Mouse (Mus musculus) MEL (cell line): ENCODE measurements around the gene Kcnip1. TPM values are rescaled to one million over a fixed set of nuclear protein-coding genes. Genes with fewer than 3 reads are reported as not detected.

ENCODE experiments used
- DNase-seq: peaks from one replicate; pipeline ENCODE4 v3.0.0; 2011; ENCODE audit warnings: low read depth, low spot score
- H3K27ac ChIP-seq: 2 replicates; pipeline ENCODE4 v1.5.1; 2012; ENCODE audit warnings: low read depth, mild to moderate bottlenecking, control low read depth, low read length, moderate library complexity; ENCODE audit not compliant: control insufficient read depth
- H3K27me3 ChIP-seq, 2 experiments: fragments of 150-350 bp in 1 of 2; sonication (generic) in 1 of 2; 2 replicates each; pipeline ENCODE4 v1.6.1; 2012; ENCODE audit warnings: low read length in 2 of 2, mild to moderate bottlenecking in 2 of 2, improper control_type of control experiment in 1 of 2, moderate library complexity in 1 of 2; ENCODE audit not compliant: insufficient read depth in 2 of 2, control insufficient read depth in 1 of 2
- H3K36me3 ChIP-seq, 2 experiments: 2 replicates each; pipeline ENCODE4 v1.6.1; 2012 to 2014; ENCODE audit warnings: low read length in 2 of 2, improper control_type of control experiment in 1 of 2, inconsistent platforms in 1 of 2, mild to moderate bottlenecking in 1 of 2; ENCODE audit not compliant: insufficient read depth in 2 of 2, control insufficient read depth in 1 of 2
- H3K4me1 ChIP-seq, 2 experiments: fragments of 150-350 bp in 1 of 2; sonication (generic) in 1 of 2; 2 replicates each; pipeline ENCODE4 v1.6.1; 2012; ENCODE audit warnings: low read length in 2 of 2, improper control_type of control experiment in 1 of 2, mild to moderate bottlenecking in 1 of 2; ENCODE audit not compliant: insufficient read depth in 2 of 2, control insufficient read depth in 1 of 2
- H3K4me3 ChIP-seq, 2 experiments: fragments of 150-350 bp in 1 of 2; sonication (generic) in 1 of 2; 2 replicates each; pipeline ENCODE4 v1.5.1; 2012; ENCODE audit warnings: low read depth in 2 of 2, low read length in 2 of 2, mild to moderate bottlenecking in 2 of 2, moderate library complexity in 2 of 2, control low read depth in 1 of 2, improper control_type of control experiment in 1 of 2; ENCODE audit not compliant: control insufficient read depth in 1 of 2, insufficient read depth in 1 of 2
- H3K79me2 ChIP-seq: 2 replicates; pipeline ENCODE4 v1.6.1; 2012; ENCODE audit warnings: mild to moderate bottlenecking, low read length, moderate library complexity; ENCODE audit not compliant: control insufficient read depth, poor library complexity, insufficient read depth
- H3K9ac ChIP-seq: 2 replicates; pipeline ENCODE4 v1.6.1; 2012; ENCODE audit warnings: low read depth, mild to moderate bottlenecking, control low read depth, low read length, moderate library complexity; ENCODE audit not compliant: control insufficient read depth, poor library complexity, severe bottlenecking
- H3K9me3 ChIP-seq: fragments of 150-350 bp; sonication (generic); replicated peaks from 2 replicates; pipeline ENCODE4 v1.6.1; 2012; ENCODE audit warnings: mild to moderate bottlenecking, low read length, improper control_type of control experiment, moderate library complexity; ENCODE audit not compliant: insufficient read depth
- E2F4 ChIP-seq: IDR thresholded peaks from 2 replicates; pipeline ENCODE4 v1.6.1; 2011; ENCODE audit warnings: low read depth, low read length, improper control_type of control experiment, borderline replicate concordance
- EP300 ChIP-seq, 2 experiments: IDR thresholded peaks; 2 replicates each; pipeline ENCODE4 v1.6.1; 2011; ENCODE audit warnings: improper control_type of control experiment in 2 of 2, low read length in 2 of 2, low read depth in 1 of 2, mild to moderate bottlenecking in 1 of 2
- ETS1 ChIP-seq: IDR thresholded peaks from 2 replicates; pipeline ENCODE4 v1.6.1; 2012; ENCODE audit warnings: low read depth, mild to moderate bottlenecking, inconsistent platforms, low read length, improper control_type of control experiment, moderate library complexity
- GABPA ChIP-seq: IDR thresholded peaks from 2 replicates; pipeline ENCODE4 v1.6.1; 2012; ENCODE audit warnings: low read depth, mild to moderate bottlenecking, inconsistent platforms, low read length, improper control_type of control experiment, moderate library complexity
- GATA1 ChIP-seq: IDR thresholded peaks from 2 replicates; pipeline ENCODE4 v1.6.1; 2011; ENCODE audit warnings: low read depth, low read length, improper control_type of control experiment
- HCFC1 ChIP-seq: IDR thresholded peaks from 2 replicates; pipeline ENCODE4 v1.6.1; 2012; ENCODE audit warnings: low read depth, mild to moderate bottlenecking, inconsistent platforms, low read length, improper control_type of control experiment, moderate library complexity
- MAFK ChIP-seq: IDR thresholded peaks from 2 replicates; pipeline ENCODE4 v1.6.1; 2011; ENCODE audit warnings: low read depth, mild to moderate bottlenecking, low read length, improper control_type of control experiment, borderline replicate concordance
- MAX ChIP-seq: IDR thresholded peaks from 2 replicates; pipeline ENCODE4 v1.6.1; 2011; ENCODE audit warnings: low read length, improper control_type of control experiment
- MAZ ChIP-seq: IDR thresholded peaks from 2 replicates; pipeline ENCODE4 v1.6.1; 2012; ENCODE audit warnings: low read depth, mild to moderate bottlenecking, inconsistent platforms, low read length, improper control_type of control experiment
- MYC ChIP-seq: IDR thresholded peaks from 2 replicates; pipeline ENCODE4 v1.6.1; 2011; ENCODE audit warnings: low read depth, mild to moderate bottlenecking, low read length, improper control_type of control experiment, moderate library complexity
- POLR2AphosphoS2 ChIP-seq: IDR thresholded peaks from 2 replicates; pipeline ENCODE4 v1.6.1; 2011; ENCODE audit warnings: low read length, improper control_type of control experiment
- SIN3A ChIP-seq: IDR thresholded peaks from 2 replicates; pipeline ENCODE4 v1.6.1; 2012; ENCODE audit warnings: low read length, improper control_type of control experiment, inconsistent platforms
- TCF12 ChIP-seq: IDR thresholded peaks from 2 replicates; pipeline ENCODE4 v1.6.1; 2014; ENCODE audit warnings: low read depth, mild to moderate bottlenecking, inconsistent platforms, low read length, improper control_type of control experiment, moderate library complexity
- UBTF ChIP-seq: IDR thresholded peaks from 2 replicates; pipeline ENCODE4 v1.6.1; 2012; ENCODE audit warnings: low read depth, mild to moderate bottlenecking, inconsistent platforms, low read length, improper control_type of control experiment, moderate library complexity, borderline replicate concordance; ENCODE audit not compliant: insufficient read depth
- polyA plus RNA-seq, 2 experiments: library from polyadenylated mRNA; stranded (reverse) in 1 of 2; unstranded in 1 of 2; fragments of >175 nt in 1 of 2; fragments of >200 nt in 1 of 2; gene quantifications; 2 replicates each; pipeline versions ENCODE4 v1.2.1 to v1.2.4; 2012; ENCODE audit warnings: low replicate concordance in 2 of 2, low read depth in 1 of 2; ENCODE audit not compliant: insufficient read length in 2 of 2, insufficient read depth in 1 of 2, missing spikeins in 1 of 2
- total RNA-seq: library from RNA; depleted of rRNA; stranded (reverse); fragments of 300-350 nt; gene quantifications from 2 replicates; pipeline ENCODE4 v1.2.3, GENCODE M21; 2012

The Kcnip1 gene
- total and polyA plus RNA-seq, 3 experiments = 0.04 to 0.06 TPM; not detected in 1

DNA sequence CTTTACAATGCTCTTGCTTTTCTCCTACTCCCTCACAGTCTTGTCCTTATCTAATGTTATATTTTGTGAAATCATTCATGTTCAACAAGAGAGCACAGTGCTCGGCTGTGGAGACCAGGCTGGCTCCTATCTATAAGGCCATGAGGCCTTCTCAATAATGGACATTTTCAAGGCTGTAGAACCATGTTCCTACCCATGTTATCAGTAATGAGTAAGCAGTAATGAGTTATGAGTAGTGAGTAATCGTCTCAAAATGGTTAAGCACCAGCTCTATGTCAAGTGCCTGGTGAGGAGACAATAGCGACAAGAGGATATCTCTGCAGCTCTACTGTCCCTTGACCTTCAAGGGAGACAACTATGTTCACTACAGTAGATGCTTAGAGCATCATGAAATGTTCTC, 105.3 kb downstream of the Kcnip1 start:
- Histone ChIP-seq H3K79me2 (no peaks in the 10 kb centered on the region), H3K4me1 (peaks cover 25 to 31% of the 10 kb centered on the region in 2 experiments), H3K4me3 (no peak overlapping the region), H3K9ac (no peak overlapping the region), H3K36me3 (peaks cover 0 to 16% of the 10 kb centered on the region in 2 experiments; a peak in 2 of 4 replicates), H3K9me3 (no peaks in the 10 kb centered on the region), H3K27ac (peak overlapping the region; percentile 4; the same call in 1 of the 2 replicates), H3K27me3 (no peaks in the 10 kb centered on the region)
- peak; percentile 69 for DNase-seq
- 0 out of 2 replicates have a peak, but pooled peaks have one; percentile 25 for TF ChIP-seq MAZ
- TF ChIP-seq UBTF = no peak
- peak in 1 of 2 experiments; percentile 69 for TF ChIP-seq EP300 (IDR thresholded peaks at IDR 0.05; ENCODE audit: low read depth in 1 of 2, low read length in 2 of 2)
- no peak for TF ChIP-seq E2F4
- TF ChIP-seq MAX = peak; percentile 60; the same call in 1 of the 2 replicates
- TF ChIP-seq ETS1 = no peak
- TF ChIP-seq HCFC1 = 0 out of 2 replicates have a peak, but pooled peaks have one; percentile 20
- TF ChIP-seq MAFK = 0 out of 2 replicates have a peak, but pooled peaks have one; percentile 17
- peak; percentile 25; the same call in 1 of the 2 replicates for TF ChIP-seq SIN3A
- peak; percentile 36; the same call in 1 of the 2 replicates for TF ChIP-seq MYC
- TF ChIP-seq GATA1 = peak; percentile 53
- 0 out of 2 replicates have a peak, but pooled peaks have one; percentile 44 for TF ChIP-seq GABPA

DNA sequence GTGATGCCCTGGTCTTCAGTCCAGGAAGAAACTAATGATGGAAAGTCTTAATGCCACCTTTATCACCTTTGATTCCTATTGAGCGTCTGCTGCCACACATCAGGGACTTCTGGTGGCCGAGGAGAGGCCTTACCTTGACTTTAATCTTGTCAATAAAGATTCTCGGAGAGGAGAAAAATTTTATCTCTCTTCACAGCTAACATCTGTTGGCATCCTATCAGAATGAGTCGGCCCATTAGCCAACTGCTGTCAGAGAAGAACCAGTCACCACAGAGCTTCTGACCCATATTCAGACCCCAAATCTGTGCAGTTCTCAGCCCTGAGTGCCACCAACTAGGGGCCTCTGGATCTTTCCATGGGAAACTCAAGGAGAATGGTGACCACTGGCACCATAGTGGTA, 107.0 kb downstream of the Kcnip1 start:
- no peaks in the 10 kb centered on the region for H3K9me3 ChIP-seq
- no peak for DNase-seq
- no peaks in the 10 kb centered on the region for H3K27me3 ChIP-seq
- no peak overlapping the region for H3K9ac ChIP-seq
- no peaks in the 10 kb centered on the region for H3K79me2 ChIP-seq
- H3K4me3 ChIP-seq = no peak overlapping the region
- TF ChIP-seq GATA1 (peak; percentile 60; the same call in 1 of the 2 replicates), POLR2AphosphoS2 (no peak), ETS1 (0 out of 2 replicates have a peak, but pooled peaks have one; percentile 35), TCF12 (0 out of 2 replicates have a peak, but pooled peaks have one; percentile 21), EP300 (IDR thresholded peaks at IDR 0.05; ENCODE audit: low read depth in 1 of 2, low read length in 2 of 2) (peak; percentile 30 to 67; a peak in 2 of 4 replicates), SIN3A (peak; percentile 22; the same call in 1 of the 2 replicates)
- peaks cover 0 to 12% of the 10 kb centered on the region in 2 experiments; a peak in 2 of 4 replicates for H3K36me3 ChIP-seq
- no peak overlapping the region for H3K27ac ChIP-seq
- peaks cover 23 to 28% of the 10 kb centered on the region in 2 experiments for H3K4me1 ChIP-seq
